Mouse (Mus musculus): ENCODE measurements around the gene Olfr1489. TPM values are rescaled to one million over a fixed set of nuclear protein-coding genes. Genes with fewer than 3 reads are reported as not detected.
"Not testable (repeated sequence)": the region's sequence is repeated elsewhere in the genome, so short reads cannot be mapped to it uniquely, and the experiment has no call there.

The Olfr1489 gene
- total RNA-seq (2014; rRNA removed), result not detected in 2 replicates
- not detected in 2 replicates for polyA plus RNA-seq (2012; rRNA removed)

GRCm38 (mm10) chr19:13631321-13631720 lies at the start of gene Olfr1489:
Gene Olfr1489, plus strand, starts transcription at chr19:13631621.
- Histone ChIP-seq H3K27ac (replicated peaks; ENCODE audit: insufficient read depth, low read depth, low read length) (no peak within 1 kb of the TSS), H3K27me3 (ENCODE audit: control insufficient read depth, insufficient read depth, low read length) (no peaks in the 10 kb centered on the region), H3K36me3 (ENCODE audit: control insufficient read depth, insufficient read depth, low read length) (no peaks in the 10 kb centered on the region), H3K4me3 (ENCODE audit: insufficient read depth, low read depth, low read length) (no peak within 1 kb of the TSS), H3K4me1 (ENCODE audit: control insufficient read depth, insufficient read depth, low read length) (no peaks in the 10 kb centered on the region), H3K9ac (ENCODE audit: low read depth, low read length) (no peak within 1 kb of the TSS), H3K79me2 (ENCODE audit: control insufficient read depth, insufficient read depth, low read length) (no peaks in the 10 kb centered on the region)
- DNase-seq (ENCODE audit: extremely low read depth, low read depth, low spot score), result no peak
- TF ChIP-seq POLR2A (IDR thresholded peaks at IDR 0.05; ENCODE audit: extremely low read depth, insufficient read depth, low read length) (no peak), CTCF (IDR thresholded peaks at IDR 0.05; ENCODE audit: low read depth, low read length) (no peak)
- WGBS, result 83% methylated on average over 1 of the region's 1 CpGs

GRCm38 (mm10) chr19:13583211-13583610 lies 48.2 kb upstream of the Olfr1489 start, which contains the start of gene Olfr1484:
Gene Olfr1484, plus strand, starts transcription at chr19:13583511.
- 87% methylated on average over 1 of the region's 1 CpGs for WGBS
- no peaks in the 10 kb centered on the region for H3K4me1 ChIP-seq (ENCODE audit: control insufficient read depth, insufficient read depth, low read length)

DNA sequence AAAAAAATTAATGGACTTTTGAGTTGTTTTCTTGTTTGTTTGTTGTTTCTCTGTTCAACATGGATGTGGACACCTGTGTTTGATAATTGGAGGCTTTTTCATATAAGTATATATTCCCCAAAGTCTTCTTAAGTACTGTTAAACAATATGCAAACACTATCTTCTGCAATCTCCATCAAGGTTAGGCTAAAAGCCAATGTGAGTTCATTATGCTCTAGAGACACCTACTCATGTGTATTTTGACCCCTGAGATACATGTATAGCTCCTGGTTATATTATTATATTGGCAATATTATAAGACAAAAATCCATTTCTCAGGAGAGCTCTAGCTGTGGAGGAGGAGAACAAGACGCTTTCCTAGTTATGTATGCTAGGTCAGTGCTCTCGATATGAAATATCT lies 14.3 kb upstream of the Olfr1489 start, which contains the start of gene Olfr1487:
Olfr1487 (plus strand) TSS at position 301 of the 400 bp plus-strand sequence.
- WGBS, result 86% methylated on average over 2 of the region's 2 CpGs
- not testable (repeated sequence) for H3K36me3 ChIP-seq (ENCODE audit: control insufficient read depth, insufficient read depth, low read length)

More at GRCm38 (mm10) chr19:13583211-13583610, 48.2 kb upstream of the Olfr1489 start, which contains the start of gene Olfr1484:
- H3K27me3 ChIP-seq (ENCODE audit: control insufficient read depth, insufficient read depth, low read length), result no peaks in the 10 kb centered on the region
- no peak within 1 kb of the TSS for H3K4me3 ChIP-seq (ENCODE audit: insufficient read depth, low read depth, low read length)
- no peaks in the 10 kb centered on the region for H3K36me3 ChIP-seq (ENCODE audit: control insufficient read depth, insufficient read depth, low read length)
- H3K9ac ChIP-seq (ENCODE audit: low read depth, low read length), result no peak within 1 kb of the TSS
- no peak within 1 kb of the TSS for H3K27ac ChIP-seq (replicated peaks; ENCODE audit: insufficient read depth, low read depth, low read length)
- DNase-seq (ENCODE audit: extremely low read depth, low read depth, low spot score), result no peak
- no peak for TF ChIP-seq CTCF (IDR thresholded peaks at IDR 0.05; ENCODE audit: low read depth, low read length)
- no peak for TF ChIP-seq POLR2A (IDR thresholded peaks at IDR 0.05; ENCODE audit: extremely low read depth, insufficient read depth, low read length)
- H3K79me2 ChIP-seq (ENCODE audit: control insufficient read depth, insufficient read depth, low read length), result no peaks in the 10 kb centered on the region

DNA sequence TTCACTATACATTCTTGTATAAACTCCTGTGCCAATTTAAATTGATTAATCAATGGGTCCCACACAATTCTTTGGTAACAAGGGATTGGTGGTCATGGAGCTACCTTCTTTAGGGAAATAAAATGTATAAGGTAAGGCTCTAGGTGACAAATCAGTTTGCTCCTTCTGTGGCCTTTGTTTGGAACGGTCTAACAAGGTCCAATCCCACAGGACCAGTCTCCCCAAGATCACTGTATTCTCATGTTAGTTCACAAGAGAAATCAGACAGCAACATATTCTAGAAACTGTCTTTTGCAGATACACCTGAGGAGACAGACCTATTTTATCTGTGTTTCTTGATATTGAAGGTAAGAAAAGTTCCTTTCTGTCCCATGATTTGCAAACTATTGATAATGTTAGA lies 19.4 kb downstream of the Olfr1489 start, which contains the start of gene Olfr1490:
Olfr1490 (plus strand) TSS at position 301 of the 400 bp plus-strand sequence.
- Histone ChIP-seq H3K36me3 (ENCODE audit: control insufficient read depth, insufficient read depth, low read length) (no peaks in the 10 kb centered on the region), H3K4me1 (ENCODE audit: control insufficient read depth, insufficient read depth, low read length) (no peaks in the 10 kb centered on the region), H3K4me3 (ENCODE audit: insufficient read depth, low read depth, low read length) (no peak within 1 kb of the TSS), H3K9ac (ENCODE audit: low read depth, low read length) (no peak within 1 kb of the TSS), H3K27ac (replicated peaks; ENCODE audit: insufficient read depth, low read depth, low read length) (no peak within 1 kb of the TSS), H3K27me3 (ENCODE audit: control insufficient read depth, insufficient read depth, low read length) (no peaks in the 10 kb centered on the region), H3K79me2 (ENCODE audit: control insufficient read depth, insufficient read depth, low read length) (no peaks in the 10 kb centered on the region)
- 53% methylated on average over 1 of the region's 1 CpGs for WGBS
- TF ChIP-seq POLR2A (IDR thresholded peaks at IDR 0.05; ENCODE audit: extremely low read depth, insufficient read depth, low read length) (no peak), CTCF (IDR thresholded peaks at IDR 0.05; ENCODE audit: low read depth, low read length) (no peak)
- DNase-seq (ENCODE audit: extremely low read depth, low read depth, low spot score), result no peak

More for the DNA sequence above, 14.3 kb upstream of the Olfr1489 start, which contains the start of gene Olfr1487:
- H3K27ac ChIP-seq (replicated peaks; ENCODE audit: insufficient read depth, low read depth, low read length); H3K4me1 ChIP-seq (ENCODE audit: control insufficient read depth, insufficient read depth, low read length); H3K27me3 ChIP-seq (ENCODE audit: control insufficient read depth, insufficient read depth, low read length); H3K9ac ChIP-seq (ENCODE audit: low read depth, low read length); H3K4me3 ChIP-seq (ENCODE audit: insufficient read depth, low read depth, low read length); DNase-seq (ENCODE audit: extremely low read depth, low read depth, low spot score); H3K79me2 ChIP-seq (ENCODE audit: control insufficient read depth, insufficient read depth, low read length): not testable (repeated sequence)

Other genes with a start within 250 kb of the Olfr1489 start
- not detected in 2 replicates for gene Olfr1469, start 223.8 kb upstream of the Olfr1489 start, total RNA-seq (2014; rRNA removed)
- not detected in 2 replicates for gene Olfr1469, start 223.8 kb upstream of the Olfr1489 start, polyA plus RNA-seq (2012; rRNA removed)
- not detected in 2 replicates for gene Olfr1471, start 188.2 kb upstream of the Olfr1489 start, total RNA-seq (2014; rRNA removed)
- gene Olfr1471, start 188.2 kb upstream of the Olfr1489 start, polyA plus RNA-seq (2012; rRNA removed), result not detected in 2 replicates
- not detected in 2 replicates for gene Olfr1472, start 175.5 kb upstream of the Olfr1489 start, total RNA-seq (2014; rRNA removed)
- not detected in 2 replicates for gene Olfr1472, start 175.5 kb upstream of the Olfr1489 start, polyA plus RNA-seq (2012; rRNA removed)
- not detected in 2 replicates for gene Olfr1474, start 162.1 kb upstream of the Olfr1489 start, total RNA-seq (2014; rRNA removed)
- not detected in 2 replicates for gene Olfr1474, start 162.1 kb upstream of the Olfr1489 start, polyA plus RNA-seq (2012; rRNA removed)
- not detected in 2 replicates for gene Olfr1475, start 151.4 kb upstream of the Olfr1489 start, total RNA-seq (2014; rRNA removed)
- not detected in 2 replicates for gene Olfr1475, start 151.4 kb upstream of the Olfr1489 start, polyA plus RNA-seq (2012; rRNA removed)
- gene Olfr1477, start 131.1 kb upstream of the Olfr1489 start, total RNA-seq (2014; rRNA removed), result not detected in 2 replicates
- not detected in 2 replicates for gene Olfr1477, start 131.1 kb upstream of the Olfr1489 start, polyA plus RNA-seq (2012; rRNA removed)
- gene Olfr1480, start 103.7 kb upstream of the Olfr1489 start, total RNA-seq (2014; rRNA removed), result not detected in 2 replicates
- gene Olfr1480, start 103.7 kb upstream of the Olfr1489 start, polyA plus RNA-seq (2012; rRNA removed), result not detected in 2 replicates
- not detected in 2 replicates for gene Olfr1484, start 48.1 kb upstream of the Olfr1489 start, total RNA-seq (2014; rRNA removed)
- not detected in 2 replicates for gene Olfr1484, start 48.1 kb upstream of the Olfr1489 start, polyA plus RNA-seq (2012; rRNA removed)
- not detected in 2 replicates for gene Olfr1487, start 14.2 kb upstream of the Olfr1489 start, total RNA-seq (2014; rRNA removed)
- gene Olfr1487, start 14.2 kb upstream of the Olfr1489 start, polyA plus RNA-seq (2012; rRNA removed), result not detected in 2 replicates
- gene Olfr1490, start 19.5 kb downstream of the Olfr1489 start, total RNA-seq (2014; rRNA removed), result not detected in 2 replicates
- not detected in 2 replicates for gene Olfr1490, start 19.5 kb downstream of the Olfr1489 start, polyA plus RNA-seq (2012; rRNA removed)
- not detected in 2 replicates for gene Olfr1491, start 65.6 kb downstream of the Olfr1489 start, total RNA-seq (2014; rRNA removed)
- not detected in 2 replicates for gene Olfr1491, start 65.6 kb downstream of the Olfr1489 start, polyA plus RNA-seq (2012; rRNA removed)
- gene Olfr1493-ps1, start 91.7 kb downstream of the Olfr1489 start, total RNA-seq (2014; rRNA removed), result not detected in 2 replicates
- not detected in 2 replicates for gene Olfr1493-ps1, start 91.7 kb downstream of the Olfr1489 start, polyA plus RNA-seq (2012; rRNA removed)
- not detected in 2 replicates for gene Olfr1494, start 108.1 kb downstream of the Olfr1489 start, total RNA-seq (2014; rRNA removed)
- not detected in 2 replicates for gene Olfr1494, start 108.1 kb downstream of the Olfr1489 start, polyA plus RNA-seq (2012; rRNA removed)
- not detected in 2 replicates for gene Olfr1495, start 133.0 kb downstream of the Olfr1489 start, total RNA-seq (2014; rRNA removed)
- gene Olfr1495, start 133.0 kb downstream of the Olfr1489 start, polyA plus RNA-seq (2012; rRNA removed), result not detected in 2 replicates
- gene Olfr1496, start 146.3 kb downstream of the Olfr1489 start, total RNA-seq (2014; rRNA removed), result not detected in 2 replicates
- not detected in 2 replicates for gene Olfr1496, start 146.3 kb downstream of the Olfr1489 start, polyA plus RNA-seq (2012; rRNA removed)
- not detected in 2 replicates for gene Olfr1497, start 166.6 kb downstream of the Olfr1489 start, total RNA-seq (2014; rRNA removed)
- not detected in 2 replicates for gene Olfr1497, start 166.6 kb downstream of the Olfr1489 start, polyA plus RNA-seq (2012; rRNA removed)
- gene Olfr1499, start 187.8 kb downstream of the Olfr1489 start, total RNA-seq (2014; rRNA removed), result not detected in 2 replicates
- not detected in 2 replicates for gene Olfr1499, start 187.8 kb downstream of the Olfr1489 start, polyA plus RNA-seq (2012; rRNA removed)
- not detected in 2 replicates for gene Olfr1500, start 198.9 kb downstream of the Olfr1489 start, total RNA-seq (2014; rRNA removed)
- not detected in 2 replicates for gene Olfr1500, start 198.9 kb downstream of the Olfr1489 start, polyA plus RNA-seq (2012; rRNA removed)
- not detected in 2 replicates for gene Olfr1501, start 219.1 kb downstream of the Olfr1489 start, total RNA-seq (2014; rRNA removed)
- gene Olfr1501, start 219.1 kb downstream of the Olfr1489 start, polyA plus RNA-seq (2012; rRNA removed), result not detected in 2 replicates
- not detected in 2 replicates for gene Olfr1502, start 230.2 kb downstream of the Olfr1489 start, total RNA-seq (2014; rRNA removed)
- gene Olfr1502, start 230.2 kb downstream of the Olfr1489 start, polyA plus RNA-seq (2012; rRNA removed), result not detected in 2 replicates